ENCODE assay signal across 1 mouse cellular context in genomic region chr5:113771213-113772162, GRCm38 (mm10).
TF ChIP-seq lines count a peak whose summit lies in the region.

No protein-coding gene starts in this region.

TF ChIP-seq in myocyte, 11 proteins besides CTCF, POLR2A, EP300 and RAD21 (continued from another document):
- TF ChIP-seq REST (IDR thresholded peaks at IDR 0.05; ENCODE audit: insufficient read depth, insufficient read length) (no peak), MAX (IDR thresholded peaks at IDR 0.05; ENCODE audit: low read depth) (peak; percentile 98), MYOD1 (IDR thresholded peaks at IDR 0.05; ENCODE audit: control insufficient read depth in 1 of 3, insufficient read length in 2 of 3, low read depth in 2 of 3) (peak in 2 of 3 experiments; percentile 74 to 78), MYOG (IDR thresholded peaks at IDR 0.05; ENCODE audit: control insufficient read depth in 1 of 3, insufficient read depth in 1 of 3, insufficient read length in 2 of 3, low read depth in 2 of 3) (peak in 2 of 3 experiments; percentile 61 to 74)
